Mouse (Mus musculus): ENCODE results near the gene Pramef8. TPM values are rescaled to one million over a fixed set of nuclear protein-coding genes. Genes with fewer than 3 reads are reported as not detected.

Pramef8 gene
- polyA plus RNA-seq (2012; rRNA removed) = 5.8 and 5.9 TPM in 2 replicates

GRCm38 (mm10) chr4:143412219-143413092 is at the start of gene Pramef8:
Gene Pramef8 (plus strand): TSS chr4:143412426.

GRCm38 (mm10) chr4:143394181-143394580 is 18.0 kb upstream of the Pramef8 start, which contains the start of gene Pramel1:
Gene Pramel1 (plus strand): TSS chr4:143394428.

GRCm38 (mm10) chr4:143450224-143450623 is 38.0 kb downstream of the Pramef8 start, which contains the start of gene Oog4:
Gene Oog4 (minus strand): TSS chr4:143450324.

Other genes starting within 250 kb of the Pramef8 start
- gene Prdm2, start 199.4 kb upstream of the Pramef8 start, polyA plus RNA-seq (2012; rRNA removed) = 6.4 and 7.3 TPM in 2 replicates
- 3.1 and 3.3 TPM in 2 replicates for gene Pdpn, start 112.9 kb upstream of the Pramef8 start, polyA plus RNA-seq (2012; rRNA removed)
- 0.06 TPM in 1 of 2 replicates, not detected in the other for gene Lrrc38, start 62.7 kb upstream of the Pramef8 start, polyA plus RNA-seq (2012; rRNA removed)
- gene Pramel1, start 18.0 kb upstream of the Pramef8 start, polyA plus RNA-seq (2012; rRNA removed) = not detected in 2 replicates
- not detected in 2 replicates for gene Oog4, start 37.9 kb downstream of the Pramef8 start, polyA plus RNA-seq (2012; rRNA removed)
- gene Gm13043, start 98.9 kb downstream of the Pramef8 start, polyA plus RNA-seq (2012; rRNA removed) = not detected in 2 replicates
- not detected in 2 replicates for gene Gm13040, start 123.5 kb downstream of the Pramef8 start, polyA plus RNA-seq (2012; rRNA removed)
- gene BC080695, start 139.3 kb downstream of the Pramef8 start, polyA plus RNA-seq (2012; rRNA removed) = not detected in 2 replicates
- not detected in 2 replicates for gene Gm13057, start 139.3 kb downstream of the Pramef8 start, polyA plus RNA-seq (2012; rRNA removed)
- not detected in 2 replicates for gene Gm13083, start 202.6 kb downstream of the Pramef8 start, polyA plus RNA-seq (2012; rRNA removed)
- not detected in 2 replicates for gene Gm13088, start 244.8 kb downstream of the Pramef8 start, polyA plus RNA-seq (2012; rRNA removed)

Measured in colon, adult 2 months (tissue).